Mouse (Mus musculus) megakaryocyte, adult 5-6 weeks (primary cell): ENCODE measurements around the gene Serinc3. TPM values are rescaled to one million over a fixed set of nuclear protein-coding genes. Genes with fewer than 3 reads are reported as not detected.
"Not testable (repeated sequence)": the region's sequence is repeated elsewhere in the genome, so short reads cannot be mapped to it uniquely, and the experiment has no call there.

ENCODE experiments used
- ATAC-seq: 2 replicates; pipeline ENCODE4 v1.8.0; 2016; ENCODE audit warnings: mild to moderate bottlenecking, inconsistent platforms; ENCODE audit not compliant: poor library complexity, severe bottlenecking
- total RNA-seq, 2 experiments: library from RNA; stranded (forward) in 1 of 2; stranded (reverse) in 1 of 2; fragments of 153-499, 151-499 nt in 1 of 2; fragments of 221-1000, 200-1000 nt in 1 of 2; gene quantifications; 2 replicates each; pipeline versions ENCODE4 v1.2.3 to v1.2.4; 2015 to 2017

Serinc3 gene
- total RNA-seq, 2 experiments from 2014 or later, result 623 to 809 TPM

DNA sequence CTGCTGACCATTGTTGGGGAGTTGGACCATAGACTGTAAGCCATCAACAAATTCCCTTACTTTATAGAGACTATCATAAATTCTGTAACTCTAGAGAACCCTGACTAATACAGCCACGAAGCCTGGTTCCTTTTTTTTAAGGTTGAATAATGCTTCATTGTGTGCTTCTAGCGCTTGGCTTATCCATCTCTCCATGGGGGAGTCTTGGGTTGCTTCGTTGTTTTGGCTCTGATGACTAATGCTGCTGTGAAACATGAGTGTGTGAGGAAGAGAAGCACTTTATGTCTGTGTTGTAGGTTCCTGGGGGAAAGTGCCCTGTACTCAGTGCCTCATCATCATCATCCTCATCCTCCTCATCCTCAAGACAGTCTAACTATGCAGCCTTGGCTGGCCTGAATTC lies 19.0 kb upstream of the Serinc3 start:
- no peak for ATAC-seq

DNA sequence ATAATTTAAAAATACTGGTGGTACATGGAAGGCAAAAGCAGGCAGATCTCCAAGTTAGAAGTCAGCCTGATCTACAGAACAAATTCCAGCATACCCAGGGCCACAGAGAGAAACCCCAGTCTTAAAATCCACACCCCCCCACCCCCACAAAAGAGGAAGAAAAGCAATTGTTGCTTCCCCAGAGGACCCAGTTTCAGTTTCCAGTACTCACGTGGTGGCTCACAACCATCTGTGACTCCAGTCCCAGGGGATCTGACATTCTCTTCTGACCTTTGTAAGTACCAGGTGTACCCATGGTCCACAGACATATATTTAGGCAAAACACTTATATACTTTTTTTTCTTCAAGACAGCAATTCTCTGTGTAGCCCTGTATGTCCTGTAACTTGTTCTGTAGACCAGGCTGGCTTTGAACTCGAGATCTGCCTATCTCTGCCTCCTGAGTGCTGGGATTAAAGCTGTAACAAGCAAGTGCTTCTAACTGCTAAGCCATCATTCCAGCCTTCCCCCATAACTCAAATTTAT lies 17.8 kb upstream of the Serinc3 start:
- ATAC-seq, result peak; percentile 80

DNA sequence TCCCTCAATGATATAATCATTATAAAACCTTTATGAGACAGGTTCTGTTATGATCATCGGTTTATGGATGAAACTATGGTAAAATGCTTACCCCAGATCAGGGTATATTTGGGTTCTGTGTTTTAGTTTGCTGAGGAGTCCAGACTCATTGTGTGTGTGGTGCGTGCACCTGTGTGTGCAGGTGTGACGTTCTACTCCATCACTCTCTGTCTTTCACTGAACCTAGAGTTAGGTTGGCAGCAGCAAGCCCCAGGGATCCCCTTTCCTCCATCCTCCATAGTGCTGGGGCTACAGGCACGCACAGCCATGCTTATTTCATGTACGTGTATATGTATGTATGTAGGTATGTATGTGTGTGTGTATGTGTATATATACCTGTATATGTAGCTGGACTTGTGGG lies 17.1 kb upstream of the Serinc3 start:
- no peak for ATAC-seq

DNA sequence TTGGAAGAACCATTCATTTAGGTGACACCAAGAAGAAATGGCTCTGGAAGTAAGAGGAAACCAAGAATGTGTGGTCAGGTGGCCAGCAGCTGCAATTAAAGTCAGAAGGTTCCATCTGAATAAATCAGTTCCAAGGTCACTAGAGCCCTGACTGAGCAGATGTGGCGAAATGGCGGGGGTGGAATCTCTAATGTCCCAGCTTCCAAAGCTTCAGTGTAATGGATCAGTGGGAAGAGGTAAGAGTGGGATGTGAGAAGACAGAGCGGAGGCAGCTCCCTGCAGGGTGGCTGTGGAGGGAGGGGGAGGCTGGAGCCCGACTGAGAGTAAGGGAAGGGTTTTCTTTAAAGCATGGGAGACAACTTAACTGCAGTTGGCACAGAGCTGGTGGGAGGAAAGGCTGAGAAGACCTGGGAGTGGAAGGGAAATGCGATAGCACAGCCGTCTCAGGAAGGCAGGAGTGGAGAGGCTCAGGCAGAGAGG lies 16.5 kb upstream of the Serinc3 start:
- ATAC-seq, result no peak

- no peak for ATAC-seq
Measured at GRCm38 (mm10) chr2:163660103-163660701, 15.3 kb upstream of the Serinc3 start.

- ATAC-seq, result no peak
Measured at GRCm38 (mm10) chr2:163659431-163659830, 14.5 kb upstream of the Serinc3 start.

DNA sequence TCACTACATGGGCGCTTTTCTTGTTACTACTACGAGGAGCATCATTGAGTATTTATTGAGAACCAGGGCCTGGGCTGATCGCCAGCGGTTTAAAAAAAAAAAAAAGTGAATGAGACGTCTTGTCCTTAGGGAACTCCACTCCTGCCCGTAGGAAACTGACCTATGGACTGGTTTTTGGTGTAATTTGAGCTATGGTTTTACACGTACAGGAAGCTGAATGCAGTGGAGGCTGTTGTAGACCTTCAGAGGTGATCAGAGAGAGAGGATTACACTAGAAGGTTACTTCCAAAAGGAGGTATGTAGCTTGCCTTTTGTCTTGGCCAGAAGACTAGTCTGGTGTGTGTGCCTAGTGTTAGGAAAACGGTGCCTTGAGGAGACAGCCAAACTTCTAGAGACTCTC lies 14.0 kb upstream of the Serinc3 start:
- ATAC-seq, result no peak

DNA sequence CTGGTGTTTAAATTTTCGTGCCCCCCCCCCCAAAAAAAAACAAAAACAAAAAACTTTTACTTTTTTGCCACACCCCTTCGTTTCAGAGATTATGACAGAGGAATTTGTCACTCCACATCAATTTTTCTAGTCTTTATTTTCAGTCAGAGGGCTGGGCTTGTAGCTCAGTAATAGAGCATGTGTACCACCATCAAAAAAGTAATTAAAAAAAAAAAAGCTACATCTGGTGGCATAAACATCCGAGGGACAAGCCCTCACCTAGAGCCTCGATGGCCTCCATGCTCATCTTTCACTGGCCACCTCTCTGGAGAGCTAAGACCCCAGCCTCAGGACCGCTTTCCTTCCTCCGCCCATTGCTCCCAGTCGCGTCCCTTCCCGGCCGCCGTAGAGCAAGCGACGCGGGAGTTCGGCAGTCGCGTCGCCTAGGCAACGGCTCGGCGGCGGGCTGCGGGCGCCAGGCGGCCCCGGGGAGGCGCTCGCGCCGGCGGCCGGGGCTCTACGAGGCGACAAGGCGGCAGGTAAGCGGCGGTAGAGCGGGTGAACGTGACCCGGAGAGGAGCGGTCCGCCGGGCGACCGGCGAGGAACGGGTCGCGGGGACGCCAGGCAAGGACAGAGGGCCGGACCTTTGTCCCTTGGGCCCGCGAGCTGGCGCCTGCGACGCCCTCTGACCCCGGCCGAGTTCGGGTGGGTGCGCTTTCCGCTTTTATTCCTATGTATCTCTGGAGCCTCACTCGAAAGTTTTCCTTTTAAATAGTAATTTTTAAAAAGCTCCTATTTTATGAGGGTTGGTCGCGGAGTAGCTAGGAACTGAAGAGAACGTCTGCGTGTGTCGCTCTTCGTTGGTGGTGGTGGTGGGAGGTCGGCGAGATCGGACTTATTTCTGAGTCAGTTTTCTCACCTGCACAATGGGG lies 13.3 kb upstream of the Serinc3 start, which contains the start of gene Pkig:
TSS of gene Pkig (plus strand) at position 412 of the 912 bp plus-strand sequence.
- ATAC-seq, result peak; percentile 83

GRCm38 (mm10) chr2:163657486-163657885 lies 12.6 kb upstream of the Serinc3 start:
- no peak for ATAC-seq

- not testable (repeated sequence) for ATAC-seq
Measured at GRCm38 (mm10) chr2:163655699-163656098, 10.8 kb upstream of the Serinc3 start.

- ATAC-seq, result no peak
Measured at GRCm38 (mm10) chr2:163646461-163647080, 1.6 kb upstream of the Serinc3 start.

GRCm38 (mm10) chr2:163645700-163646460 lies 949 bp upstream of the Serinc3 start:
- ATAC-seq, result no peak

DNA sequence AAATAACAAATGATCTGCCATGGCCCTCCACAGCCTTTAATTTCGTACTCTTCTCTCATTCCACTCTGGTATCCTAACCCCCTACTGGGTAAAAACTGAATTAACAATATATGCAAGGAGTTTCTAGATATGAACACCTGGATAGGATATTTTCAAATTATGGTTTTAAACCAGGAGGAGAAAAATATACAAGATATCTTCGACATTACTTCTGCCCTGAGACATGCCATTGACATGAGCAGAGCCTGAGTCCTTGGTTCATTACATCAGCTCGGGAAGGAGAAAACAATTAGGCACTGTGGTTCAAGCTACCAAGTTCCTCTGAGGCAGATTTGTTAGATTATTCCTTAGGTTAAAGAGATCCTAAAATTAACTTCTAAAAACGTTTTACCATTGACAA lies 884 bp downstream of the Serinc3 start:
- ATAC-seq, result no peak

GRCm38 (mm10) chr2:163643576-163643971 lies 1.4 kb downstream of the Serinc3 start:
- ATAC-seq, result no peak

GRCm38 (mm10) chr2:163642685-163643575 lies 2.0 kb downstream of the Serinc3 start:
- peak; percentile 59 for ATAC-seq

DNA sequence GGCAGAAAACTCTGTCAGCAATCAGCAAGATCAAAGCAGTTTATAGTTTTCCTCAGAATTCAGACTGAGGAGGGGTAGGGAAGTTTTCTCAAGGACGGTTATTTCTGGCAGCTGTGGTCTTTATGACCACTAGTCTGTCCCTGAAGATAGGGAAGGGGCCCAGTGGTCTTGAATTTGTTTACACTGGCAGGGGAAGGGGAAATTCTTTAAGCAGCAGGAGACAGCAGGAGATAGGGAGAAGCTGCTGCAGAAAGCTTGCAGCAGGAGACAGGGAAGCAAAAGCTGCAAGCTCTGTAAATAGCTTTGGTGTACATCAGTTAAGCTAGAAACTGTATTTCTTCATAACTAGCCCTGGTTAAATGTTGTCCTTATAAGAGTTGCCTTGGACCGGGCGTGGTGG lies 3.2 kb downstream of the Serinc3 start:
- ATAC-seq, result no peak

DNA sequence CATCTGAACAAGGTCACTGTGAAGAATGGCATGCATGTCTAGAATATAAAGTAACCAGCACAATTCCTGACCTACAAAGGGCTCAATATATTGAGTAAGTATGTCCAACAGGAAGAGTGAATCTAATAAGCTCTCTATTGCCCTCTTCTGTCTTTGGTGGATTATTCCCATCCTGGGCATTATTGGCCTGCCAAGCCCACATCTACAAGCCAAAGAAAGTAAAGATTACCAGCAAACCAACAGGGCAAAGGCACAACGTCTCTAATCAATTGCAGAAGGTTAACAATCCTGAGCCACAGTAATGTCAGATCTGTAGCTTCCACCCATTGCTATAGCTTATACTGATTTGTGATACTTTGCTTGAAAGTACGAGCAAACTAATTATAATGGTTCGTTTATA lies 4.4 kb downstream of the Serinc3 start:
- no peak for ATAC-seq

DNA sequence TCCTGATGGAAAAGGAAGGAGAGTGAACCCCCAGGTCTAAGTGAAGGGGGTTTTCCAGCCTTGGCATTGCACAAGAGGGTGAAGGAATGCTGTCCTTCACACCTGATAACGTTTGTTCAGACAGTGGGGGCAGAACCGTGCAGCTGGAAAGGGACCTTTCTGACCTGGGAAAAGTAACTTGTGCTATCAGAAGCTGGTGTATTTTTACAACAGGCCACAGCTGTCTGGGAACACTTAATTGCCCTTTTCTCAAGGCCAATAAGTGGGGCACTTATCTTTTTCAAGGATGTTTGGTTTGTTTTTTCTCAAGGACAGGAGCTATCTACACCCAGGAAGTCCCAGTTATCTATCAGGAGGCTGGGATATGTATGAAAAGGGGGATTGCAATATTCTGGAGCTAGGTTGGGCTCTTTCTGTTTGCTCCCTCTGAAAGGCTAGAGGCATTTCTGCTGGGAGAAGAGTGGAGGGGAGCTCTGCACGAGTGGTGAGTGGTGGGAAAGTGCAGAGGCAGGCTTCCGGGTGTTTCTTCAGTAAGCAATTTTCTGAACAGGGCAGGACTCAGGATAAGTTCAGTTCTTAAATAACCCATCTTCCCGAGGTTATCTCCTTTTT lies 7.2 kb downstream of the Serinc3 start:
- ATAC-seq, result no peak

- no peak for ATAC-seq
Measured at GRCm38 (mm10) chr2:163636057-163636456, 8.9 kb downstream of the Serinc3 start.
